Mouse (Mus musculus) C2C12 (cell line): ENCODE measurements around the gene Tom1l2.

Experiments used
- CTCF ChIP-seq: IDR thresholded peaks from one replicate; pipeline ENCODE4 v1.5.1; 2011; ENCODE audit not compliant: control insufficient read depth, insufficient read depth, insufficient read length
- MAX ChIP-seq: IDR thresholded peaks from one replicate; pipeline ENCODE4 v1.6.1; 2011; ENCODE audit warnings: mild to moderate bottlenecking, control low read depth

GRCm38 (mm10) chr11:60208712-60209111 is 144.0 kb downstream of the Tom1l2 start:
- TF ChIP-seq CTCF (no peak), MAX (no peak)
